Mouse (Mus musculus): ENCODE data around the gene Ino80. TPM values are rescaled to one million over a fixed set of nuclear protein-coding genes. Genes with fewer than 3 reads are reported as not detected.
"Not testable (repeated sequence)": the region's sequence is repeated elsewhere in the genome, so short reads cannot be mapped to it uniquely, and the experiment has no call there.

Ino80 gene
- total RNA-seq (2021): 10 to 100 TPM; 17.9 to 19.5 TPM
- long read RNA-seq, experiment 1, partial matches to known transcripts: 4 of 5 reads
- long read RNA-seq, experiment 1, other reads (novel, unspliced or antisense): 1 of 5 reads
- long read RNA-seq, experiment 2, full-length matches to known transcripts: 1 of 4 reads
- long read RNA-seq, experiment 2, partial matches to known transcripts: 1 of 4 reads
- long read RNA-seq, experiment 2, other reads (novel, unspliced or antisense): 2 of 4 reads

DNA sequence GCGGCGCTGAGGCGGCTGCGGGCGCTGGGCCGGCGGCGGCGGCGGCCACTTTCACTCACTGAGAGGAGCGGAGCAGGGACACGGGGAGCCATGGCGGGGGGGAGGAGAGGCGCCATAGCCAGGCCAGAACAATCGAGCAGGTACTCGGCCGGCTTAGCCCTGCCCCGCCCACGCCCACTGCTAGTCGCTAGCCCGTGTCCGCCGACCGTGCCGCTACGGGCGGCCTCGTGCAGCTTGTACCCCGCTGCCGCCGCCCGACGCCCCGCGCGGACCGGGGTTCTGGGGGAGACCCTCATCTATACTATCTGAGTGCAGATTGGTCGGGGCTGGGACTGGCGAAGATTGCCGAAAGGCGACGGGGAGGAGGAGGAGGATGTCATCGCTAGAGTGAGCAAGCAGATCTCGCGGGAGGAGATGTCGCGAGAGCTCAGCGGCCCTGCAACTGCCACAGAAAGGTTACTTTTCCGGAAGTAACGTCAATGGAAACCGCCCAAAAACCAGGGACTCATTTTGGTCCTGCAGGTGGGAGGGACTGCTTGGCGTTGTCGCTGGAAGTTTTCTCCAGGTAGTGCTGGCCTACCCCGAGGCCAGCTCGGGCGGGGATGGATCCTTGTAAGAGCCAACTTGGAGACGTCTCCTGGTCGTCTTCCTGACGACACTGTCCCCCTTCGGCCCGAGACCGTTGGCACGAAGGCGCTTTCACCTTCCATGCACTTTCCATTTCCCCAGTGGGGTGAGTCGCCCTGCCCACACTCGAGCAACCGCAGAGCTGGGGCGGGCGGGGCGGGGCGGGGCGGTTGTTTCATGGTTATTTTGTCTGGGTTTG, at the start of gene Ino80:
Gene Ino80 (minus strand): TSS at position 117 of the 826 bp plus-strand sequence.
- DNase-seq (ENCODE audit: low spot score in 2 of 2): peak; percentile 99
- intact Hi-C loops (cut with DNase I): no loop called here

- DNase-seq (ENCODE audit: low spot score in 2 of 2): no peak
- intact Hi-C loops (cut with DNase I): no loop called here
These were observed 47.9 kb upstream of the Ino80 start for GRCm38 (mm10) chr2:119525422-119525821.

- intact Hi-C loops (cut with DNase I): no loop called here
- DNase-seq (ENCODE audit: low spot score in 2 of 2): no peak
These were observed 46.3 kb upstream of the Ino80 start for GRCm38 (mm10) chr2:119523836-119524235.

- intact Hi-C loops (cut with DNase I): no loop called here
- DNase-seq (ENCODE audit: low spot score in 2 of 2): peak; percentile 21 to 37
These were observed 43.1 kb upstream of the Ino80 start for GRCm38 (mm10) chr2:119520550-119520949.

DNA sequence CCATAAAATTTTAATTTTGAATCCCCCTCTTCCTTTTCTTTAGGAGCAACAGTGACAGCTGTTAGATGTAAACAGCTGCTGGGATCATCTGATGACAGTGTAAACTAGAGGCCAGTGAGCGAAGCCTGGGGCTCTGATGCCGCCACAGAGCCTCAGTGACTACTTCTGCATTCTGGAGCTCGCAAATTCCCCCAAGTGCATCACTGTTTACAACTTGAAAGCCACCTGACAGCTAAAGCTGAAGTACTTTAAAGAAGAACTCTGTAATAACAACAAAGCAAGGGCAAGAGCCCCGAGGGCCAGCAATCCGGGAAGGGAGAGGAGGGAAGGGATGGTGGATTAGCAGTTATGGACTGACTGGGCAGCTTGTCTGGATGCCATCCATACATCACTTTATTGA, 39.3 kb upstream of the Ino80 start:
- intact Hi-C loops (cut with DNase I): no loop called here
- DNase-seq (ENCODE audit: low spot score in 2 of 2): no peak

GRCm38 (mm10) chr2:119514026-119514522, 36.6 kb upstream of the Ino80 start:
- DNase-seq (ENCODE audit: low spot score in 2 of 2): no peak
- intact Hi-C loops (cut with DNase I): no loop called here

DNA sequence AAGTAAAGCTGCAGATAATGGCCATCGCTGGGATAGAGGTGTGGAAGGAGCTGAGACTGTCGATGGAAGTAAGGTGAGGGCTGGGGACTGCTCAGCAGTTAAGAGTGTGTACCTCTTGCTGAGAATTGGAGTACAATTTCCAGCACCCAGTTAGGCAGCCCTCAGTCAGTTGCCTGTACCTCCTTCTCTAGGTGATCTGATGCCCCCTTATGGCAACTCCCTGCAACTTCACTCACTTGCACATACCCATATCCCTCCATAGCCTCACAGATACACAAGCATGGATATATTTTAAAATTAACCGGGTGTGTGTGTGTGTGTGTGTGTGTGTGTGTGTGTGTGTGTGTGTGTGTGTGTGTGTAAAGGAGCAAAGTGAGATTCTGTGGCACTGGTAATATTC, 34.8 kb upstream of the Ino80 start:
- DNase-seq (ENCODE audit: low spot score in 2 of 2): no peak

GRCm38 (mm10) chr2:119510856-119511255, 33.4 kb upstream of the Ino80 start:
- no peak for DNase-seq (ENCODE audit: low spot score in 2 of 2)
- intact Hi-C loops (cut with DNase I): no loop called here

More for the DNA sequence above, 34.8 kb upstream of the Ino80 start:
- intact Hi-C loops (cut with DNase I): no loop called here

- intact Hi-C loops (cut with DNase I): not testable (repeated sequence)
These were observed 31.0 kb upstream of the Ino80 start for GRCm38 (mm10) chr2:119508518-119508917.

GRCm38 (mm10) chr2:119507108-119507507, 29.6 kb upstream of the Ino80 start:
- intact Hi-C loops (cut with DNase I): no loop called here
- no peak for DNase-seq (ENCODE audit: low spot score in 2 of 2)

More at GRCm38 (mm10) chr2:119508518-119508917, 31.0 kb upstream of the Ino80 start:
- DNase-seq (ENCODE audit: low spot score in 2 of 2): not testable (repeated sequence)

- intact Hi-C loops (cut with DNase I): no loop called here
- DNase-seq (ENCODE audit: low spot score in 2 of 2): no peak
These were observed 23.6 kb upstream of the Ino80 start for GRCm38 (mm10) chr2:119500965-119501652.

- intact Hi-C loops (cut with DNase I): no loop called here
These were observed 21.4 kb upstream of the Ino80 start for GRCm38 (mm10) chr2:119498859-119499258.

DNA sequence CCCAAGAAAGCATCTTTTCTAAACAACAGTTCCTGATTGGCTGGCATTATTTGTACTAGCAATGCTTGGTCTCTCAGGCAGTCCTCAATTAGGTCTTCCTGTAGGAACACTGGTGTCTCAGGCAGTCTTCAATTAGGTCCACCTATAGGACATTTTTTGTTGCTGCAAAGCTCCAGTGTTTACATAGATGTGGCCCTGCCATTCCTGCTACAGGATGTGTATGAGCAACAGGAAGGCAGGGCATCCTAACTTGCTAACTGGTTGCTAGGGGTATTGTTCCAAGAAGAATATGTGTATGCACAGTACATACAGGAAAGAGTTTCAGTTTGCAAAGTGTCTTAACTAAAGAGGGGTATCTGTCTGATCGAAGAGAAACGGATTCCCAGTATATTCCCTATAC, 18.6 kb upstream of the Ino80 start:
- intact Hi-C loops (cut with DNase I): no loop called here
- no peak for DNase-seq (ENCODE audit: low spot score in 2 of 2)

More at GRCm38 (mm10) chr2:119498859-119499258, 21.4 kb upstream of the Ino80 start:
- no peak for DNase-seq (ENCODE audit: low spot score in 2 of 2)

- DNase-seq (ENCODE audit: low spot score in 2 of 2): no peak
- intact Hi-C loops (cut with DNase I): no loop called here
These were observed 14.5 kb upstream of the Ino80 start for GRCm38 (mm10) chr2:119491953-119492352.

DNA sequence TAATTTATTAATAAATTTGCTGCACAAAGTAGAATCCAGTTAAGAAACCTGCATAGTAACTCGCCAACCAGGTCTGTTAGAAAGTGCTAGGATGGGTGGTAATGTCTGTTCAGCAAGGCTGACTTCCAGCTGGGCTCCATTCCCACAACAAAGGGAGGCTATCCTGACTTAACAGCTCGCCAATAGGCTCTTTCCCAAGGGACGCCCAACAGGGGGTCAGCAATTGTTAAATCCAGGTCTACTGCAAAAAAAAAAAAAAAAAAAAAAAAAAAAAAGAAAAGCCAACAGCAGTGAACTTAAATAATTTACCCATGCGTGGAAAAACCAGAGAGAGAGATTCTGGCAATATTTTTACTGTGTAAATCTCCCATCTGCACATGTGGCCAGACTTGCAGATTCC, 9.0 kb upstream of the Ino80 start:
- intact Hi-C loops (cut with DNase I): no loop called here
- no peak for DNase-seq (ENCODE audit: low spot score in 2 of 2)

DNA sequence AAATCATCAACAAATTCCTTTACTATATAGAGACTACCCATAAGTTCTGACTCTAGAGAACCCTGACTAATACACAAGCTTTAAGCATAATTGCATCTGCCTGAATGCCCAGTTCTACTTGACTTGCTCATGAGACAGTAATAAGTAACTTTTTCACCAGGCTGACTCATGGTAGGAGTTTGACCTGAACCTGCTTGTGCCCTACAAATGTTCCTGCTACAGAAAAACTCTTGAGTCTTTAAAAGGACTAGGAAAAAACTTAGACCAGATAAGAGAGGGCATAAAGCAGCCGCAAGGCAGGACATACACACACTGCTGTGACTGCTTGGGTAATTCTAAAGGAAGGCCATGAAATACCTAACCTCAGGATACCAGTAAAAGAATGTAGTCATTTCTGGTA, 4.8 kb upstream of the Ino80 start:
- intact Hi-C loops (cut with DNase I): no loop called here
- DNase-seq (ENCODE audit: low spot score in 2 of 2): no peak

- DNase-seq (ENCODE audit: low spot score in 2 of 2): no peak
- intact Hi-C loops (cut with DNase I): no loop called here
These were observed 886 bp upstream of the Ino80 start for GRCm38 (mm10) chr2:119478397-119478749.

- intact Hi-C loops (cut with DNase I): no loop called here
- peak; percentile 56 to 69 for DNase-seq (ENCODE audit: low spot score in 2 of 2)
These were observed 681 bp downstream of the Ino80 start for GRCm38 (mm10) chr2:119476621-119477391.

DNA sequence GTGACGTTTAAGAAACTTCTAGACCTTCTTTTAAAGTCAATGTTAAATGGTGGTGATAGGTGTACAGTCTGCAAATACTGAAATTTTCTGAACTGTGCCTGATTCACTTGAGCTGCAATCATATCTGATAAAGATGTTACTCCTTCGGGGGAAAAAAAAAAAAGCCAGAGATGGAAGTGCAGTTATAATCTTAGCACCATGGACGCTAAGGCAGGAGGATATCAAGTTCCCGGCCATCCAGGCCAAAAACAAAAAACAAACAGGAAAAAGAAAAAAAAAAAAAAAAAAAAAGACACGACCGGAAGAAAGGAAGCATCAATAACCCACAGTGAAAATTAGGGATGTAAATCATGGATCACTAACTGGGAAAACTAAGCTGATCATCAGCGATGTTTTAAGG, 1.3 kb downstream of the Ino80 start:
- DNase-seq (ENCODE audit: low spot score in 2 of 2): no peak
- intact Hi-C loops (cut with DNase I): no loop called here

Measured in left cerebral cortex, postnatal 14 days (tissue).